Mouse (Mus musculus) embryo, embryonic 9.5 days (tissue): ENCODE data around the gene Trabd2b.

Experiments used
- DNase-seq: peaks from one replicate; pipeline ENCODE4 v3.0.0-alpha.2; 2017; ENCODE audit errors: extremely low spot score

The Trabd2b gene

GRCm38 (mm10) chr4:114492157-114492556 is 85.6 kb downstream of the Trabd2b start:
- no peak for DNase-seq

GRCm38 (mm10) chr4:114494035-114494434 is 87.5 kb downstream of the Trabd2b start:
- no peak for DNase-seq

- DNase-seq, result no peak
Measured at GRCm38 (mm10) chr4:114495688-114496426, 89.3 kb downstream of the Trabd2b start.

- no peak for DNase-seq
Measured at GRCm38 (mm10) chr4:114499650-114500049, 93.1 kb downstream of the Trabd2b start.

- DNase-seq, result no peak
Measured at GRCm38 (mm10) chr4:114500317-114500716, 93.8 kb downstream of the Trabd2b start.

- DNase-seq, result no peak
Measured at GRCm38 (mm10) chr4:114501048-114501447, 94.5 kb downstream of the Trabd2b start.

- no peak for DNase-seq
Measured at GRCm38 (mm10) chr4:114501611-114502010, 95.1 kb downstream of the Trabd2b start.

GRCm38 (mm10) chr4:114504227-114505041 is 97.9 kb downstream of the Trabd2b start:
- DNase-seq, result no peak

GRCm38 (mm10) chr4:114509601-114510000 is 103.1 kb downstream of the Trabd2b start:
- no peak for DNase-seq

GRCm38 (mm10) chr4:114511649-114512048 is 105.1 kb downstream of the Trabd2b start:
- no peak for DNase-seq

GRCm38 (mm10) chr4:114513149-114513548 is 106.6 kb downstream of the Trabd2b start:
- DNase-seq, result no peak

- no peak for DNase-seq
Measured at GRCm38 (mm10) chr4:114515330-114515771, 108.8 kb downstream of the Trabd2b start.

- no peak for DNase-seq
Measured at GRCm38 (mm10) chr4:114516651-114517050, 110.1 kb downstream of the Trabd2b start.

GRCm38 (mm10) chr4:114518061-114518460 is 111.5 kb downstream of the Trabd2b start:
- DNase-seq, result no peak

- no peak for DNase-seq
Measured at GRCm38 (mm10) chr4:114518571-114518970, 112.0 kb downstream of the Trabd2b start.

GRCm38 (mm10) chr4:114519321-114519720 is 112.8 kb downstream of the Trabd2b start:
- no peak for DNase-seq

GRCm38 (mm10) chr4:114519966-114520365 is 113.4 kb downstream of the Trabd2b start:
- DNase-seq, result no peak

GRCm38 (mm10) chr4:114523335-114524188 is 117.0 kb downstream of the Trabd2b start:
- no peak for DNase-seq

- no peak for DNase-seq
Measured at GRCm38 (mm10) chr4:114531591-114531990, 125.1 kb downstream of the Trabd2b start.

- DNase-seq, result no peak
Measured at GRCm38 (mm10) chr4:114533894-114534754, 127.6 kb downstream of the Trabd2b start.

GRCm38 (mm10) chr4:114537376-114537974 is 131.0 kb downstream of the Trabd2b start:
- no peak for DNase-seq
